Mouse (Mus musculus): ENCODE measurements around the gene Myo1g.

The Myo1g gene

DNA sequence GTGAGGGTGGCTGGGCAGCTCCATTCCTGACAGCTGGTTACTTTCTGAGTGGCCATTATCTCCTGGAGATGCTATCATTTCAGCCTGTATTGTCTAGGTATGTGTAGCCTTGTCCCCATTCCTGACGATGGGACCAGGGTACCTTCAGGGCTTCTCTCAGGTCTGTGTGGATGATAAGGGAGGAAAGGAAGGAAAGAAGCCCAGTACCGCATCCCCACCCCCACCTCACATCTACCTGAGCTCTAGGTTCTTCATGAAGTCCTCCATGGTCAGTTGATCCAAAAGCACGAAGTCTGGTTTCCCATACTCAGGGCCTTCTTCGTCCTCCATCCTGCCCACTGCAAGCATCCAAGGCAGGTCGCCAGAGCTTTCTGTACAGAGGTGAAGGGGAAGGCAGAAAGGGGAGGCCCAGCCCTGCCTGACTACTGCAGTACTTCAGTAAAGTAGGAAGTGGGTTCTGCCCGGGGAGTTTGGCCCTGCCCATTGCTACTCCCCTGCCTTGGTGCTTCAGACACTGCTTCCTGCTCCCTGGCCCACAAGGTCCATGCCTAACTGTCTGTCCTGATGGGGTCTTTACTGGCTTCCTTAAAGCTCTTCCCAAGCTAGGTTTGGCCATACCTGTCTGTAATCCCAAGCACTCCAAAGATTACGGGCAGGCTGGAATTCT lies at the start of gene Myo1g:
Gene Myo1g (minus strand): TSS at position 459 of the 667 bp plus-strand sequence.
- peak; percentile 14 for DNase-seq (ENCODE audit: low read depth, low spot score)

GRCm38 (mm10) chr11:6569410-6569777 lies 48.6 kb upstream of the Myo1g start:
- no peak for DNase-seq (ENCODE audit: low read depth, low spot score)

DNA sequence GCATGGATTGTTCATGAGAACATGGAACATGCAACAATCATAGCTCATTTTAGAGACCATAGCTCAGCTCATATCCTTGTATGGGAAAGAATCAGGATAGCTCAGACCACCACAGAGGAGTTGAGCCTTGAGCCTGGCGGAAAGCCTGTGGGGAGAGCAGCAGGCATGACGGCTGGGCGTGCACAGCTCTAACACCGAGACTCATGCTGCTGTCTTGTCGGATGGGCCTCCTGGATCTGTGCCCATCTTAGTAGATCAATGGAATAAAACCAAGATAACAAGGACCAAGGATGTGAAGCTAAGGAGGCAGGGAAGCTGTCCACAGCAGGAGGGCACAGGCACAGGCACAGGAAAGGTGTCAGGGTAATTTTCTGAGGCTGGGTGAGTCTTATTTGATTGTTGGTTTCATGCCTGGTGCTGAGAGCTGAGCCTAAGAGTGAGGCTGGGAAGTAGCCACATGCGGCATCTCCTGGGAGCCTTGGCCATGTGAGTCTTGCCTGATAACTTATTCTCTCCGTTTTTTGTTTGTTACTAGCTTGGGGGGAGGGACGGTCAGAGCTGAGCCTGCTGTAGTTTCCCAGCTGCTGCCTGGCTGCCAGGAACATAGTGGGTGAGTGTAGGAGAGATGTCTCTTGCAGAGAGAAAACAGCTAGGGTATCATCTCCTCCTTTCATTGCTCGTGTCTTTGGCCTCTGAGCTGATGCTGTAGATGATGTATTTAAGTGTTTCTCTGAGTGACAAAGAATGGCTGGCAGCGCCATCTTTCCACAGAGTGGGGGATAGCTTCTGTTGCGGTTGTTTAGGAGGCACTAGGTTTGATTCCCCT lies 48.0 kb upstream of the Myo1g start:
- peak; percentile 81 for DNase-seq (ENCODE audit: low read depth, low spot score)

- DNase-seq (ENCODE audit: low read depth, low spot score) = peak; percentile 57
Measured at GRCm38 (mm10) chr11:6567951-6568350, 47.2 kb upstream of the Myo1g start.

DNA sequence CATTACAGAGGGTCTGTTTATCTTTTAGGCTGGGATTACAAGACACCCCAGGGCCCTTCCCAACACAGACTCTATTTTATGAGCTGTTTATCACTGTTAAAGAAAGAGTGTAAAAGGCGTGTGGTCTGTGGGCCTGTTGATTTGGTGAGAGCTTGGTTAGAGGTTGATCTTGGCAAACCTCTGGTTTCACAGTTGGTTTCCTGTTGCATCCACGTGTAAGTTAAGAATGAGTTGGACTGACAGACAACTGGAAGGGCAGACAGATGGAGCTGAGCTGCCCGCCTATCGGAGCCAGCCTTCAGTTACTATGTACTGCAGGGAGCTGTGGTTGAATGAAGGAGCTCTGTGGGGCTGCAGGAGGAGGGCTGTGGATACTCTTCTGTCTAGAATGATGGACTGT lies 45.7 kb upstream of the Myo1g start:
- no peak for DNase-seq (ENCODE audit: low read depth, low spot score)

DNA sequence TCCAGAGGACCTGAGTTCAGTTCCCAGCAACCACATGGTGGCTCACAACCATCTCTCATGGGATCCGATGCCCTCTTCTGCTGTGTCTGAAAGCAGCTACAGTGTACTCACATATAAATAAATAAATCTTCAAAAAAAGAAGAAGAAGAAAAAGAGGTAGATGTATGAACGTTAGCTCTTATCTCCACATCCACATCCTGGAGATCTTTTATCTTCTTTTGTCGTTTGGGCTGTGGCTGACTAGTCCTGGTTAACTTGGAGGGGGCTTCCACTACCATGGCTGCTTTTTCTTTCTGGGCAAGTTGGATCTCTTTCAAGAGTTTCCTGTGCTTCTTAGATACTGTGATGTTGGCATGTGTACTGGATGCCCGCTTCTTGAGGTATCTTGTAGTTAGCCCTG lies 42.4 kb upstream of the Myo1g start:
- no peak for DNase-seq (ENCODE audit: low read depth, low spot score)

GRCm38 (mm10) chr11:6562359-6562758 lies 41.6 kb upstream of the Myo1g start:
- no peak for DNase-seq (ENCODE audit: low read depth, low spot score)

DNA sequence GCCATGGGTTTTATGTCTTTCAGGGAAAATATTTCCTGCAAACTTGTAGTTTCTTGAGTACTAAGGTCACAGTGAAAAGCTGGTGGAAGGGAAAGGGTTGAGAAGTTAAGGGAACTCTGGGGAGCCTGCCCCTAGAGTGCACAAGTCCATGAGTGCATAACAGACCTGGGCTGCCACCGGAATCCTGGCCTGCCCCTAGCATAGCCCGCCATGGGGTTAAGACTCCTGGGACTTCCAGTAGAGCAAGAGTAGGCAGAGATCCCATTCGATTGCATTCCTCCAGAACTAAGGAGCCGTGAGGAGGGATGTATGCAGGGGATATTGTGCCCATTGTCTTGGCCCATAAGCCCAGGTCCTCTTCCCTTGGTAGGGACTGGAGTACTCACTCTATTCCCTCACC lies 40.7 kb upstream of the Myo1g start:
- no peak for DNase-seq (ENCODE audit: low read depth, low spot score)

DNA sequence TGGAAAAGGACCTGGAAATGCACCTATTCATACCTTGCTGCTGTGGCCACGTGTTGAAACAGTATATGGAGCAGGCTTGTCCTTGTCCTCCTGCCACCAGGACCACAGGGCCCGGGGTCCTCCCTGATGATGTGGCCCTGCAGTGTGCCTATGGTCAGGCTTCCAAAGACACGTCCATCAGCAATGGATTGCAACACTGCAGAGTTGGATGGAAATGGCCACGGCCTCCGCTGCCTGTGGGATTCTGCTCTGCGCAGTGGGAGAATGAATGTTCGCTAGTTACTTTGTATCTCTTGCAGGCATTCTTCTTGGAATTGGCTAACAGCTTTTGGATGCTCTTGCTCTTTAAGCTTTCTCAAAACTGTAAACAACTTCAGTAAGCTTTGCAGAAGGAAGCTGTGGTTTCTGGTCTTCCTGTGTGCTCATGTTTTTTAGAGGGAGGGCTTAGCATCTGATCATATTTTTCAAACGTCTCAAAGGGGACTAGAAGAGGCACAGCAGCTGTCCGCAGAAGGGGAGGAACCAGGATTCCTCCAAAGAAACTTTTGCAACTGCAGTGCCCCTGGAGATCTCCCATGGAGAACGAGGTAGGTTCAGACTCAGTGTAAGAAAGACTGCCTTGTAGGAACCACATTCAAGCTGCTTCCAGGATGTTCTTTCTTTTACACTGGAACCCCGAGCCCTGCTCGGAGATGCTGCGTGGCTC lies 40.0 kb upstream of the Myo1g start:
- no peak for DNase-seq (ENCODE audit: low read depth, low spot score)

GRCm38 (mm10) chr11:6559996-6560395 lies 39.2 kb upstream of the Myo1g start:
- no peak for DNase-seq (ENCODE audit: low read depth, low spot score)

DNA sequence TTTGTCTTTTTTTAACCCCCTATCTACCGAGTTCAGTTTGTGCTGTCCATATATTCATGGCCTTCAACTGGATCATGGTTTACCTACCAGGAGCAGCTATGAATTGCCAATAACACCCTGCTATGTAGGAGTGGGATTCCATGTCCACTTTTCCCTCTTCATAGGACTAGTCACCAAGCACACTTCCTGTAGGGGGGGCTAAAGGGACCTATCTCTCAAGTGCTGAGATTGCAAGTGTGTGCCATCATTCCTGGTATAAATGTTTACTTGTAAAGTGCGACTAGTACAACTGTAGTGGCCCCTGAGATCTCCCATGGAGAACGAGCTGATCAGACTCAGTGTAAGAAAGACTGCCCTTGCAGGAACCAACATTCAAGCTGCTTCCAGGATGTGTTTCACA lies 37.5 kb upstream of the Myo1g start:
- DNase-seq (ENCODE audit: low read depth, low spot score) = peak; percentile 27

DNA sequence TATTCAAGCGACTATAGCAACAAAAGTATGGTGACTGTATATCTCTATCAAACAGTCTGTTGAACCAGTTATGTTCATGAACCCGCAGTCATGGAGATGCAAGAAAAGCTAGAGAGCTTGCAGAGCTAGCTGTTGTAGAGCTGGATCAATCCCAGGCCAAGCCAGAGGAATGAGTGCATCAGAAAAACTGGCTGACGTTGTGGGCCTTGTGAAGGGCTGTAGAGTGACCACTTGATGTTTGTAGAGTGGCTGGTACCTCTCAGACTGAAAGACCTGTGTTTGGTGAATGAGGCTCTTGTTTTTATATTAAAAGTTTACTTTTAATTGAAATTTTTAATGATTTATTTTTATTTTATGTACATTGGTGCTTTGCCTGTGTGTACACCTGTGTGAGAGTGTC lies 29.4 kb upstream of the Myo1g start:
- DNase-seq (ENCODE audit: low read depth, low spot score) = no peak

DNA sequence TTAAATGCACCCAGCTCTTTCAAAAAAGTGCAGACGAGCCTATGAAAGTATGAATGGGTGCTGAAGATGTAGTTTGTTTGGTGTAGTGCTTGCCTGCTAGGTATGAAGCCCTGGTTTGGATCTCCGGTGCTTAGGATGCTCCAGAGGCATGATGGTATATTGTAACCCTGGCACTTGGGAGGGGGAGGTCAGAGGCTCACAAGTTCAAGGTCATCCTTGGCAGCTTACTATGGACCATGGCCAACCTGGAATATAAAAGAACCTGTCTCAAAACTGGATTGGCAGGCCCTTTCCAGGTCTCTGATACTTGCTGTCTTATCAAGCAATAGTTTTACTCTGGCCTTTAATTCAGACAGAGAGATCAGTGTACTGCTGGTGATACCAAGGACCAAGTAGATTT lies 29.0 kb upstream of the Myo1g start:
- DNase-seq (ENCODE audit: low read depth, low spot score) = no peak

DNA sequence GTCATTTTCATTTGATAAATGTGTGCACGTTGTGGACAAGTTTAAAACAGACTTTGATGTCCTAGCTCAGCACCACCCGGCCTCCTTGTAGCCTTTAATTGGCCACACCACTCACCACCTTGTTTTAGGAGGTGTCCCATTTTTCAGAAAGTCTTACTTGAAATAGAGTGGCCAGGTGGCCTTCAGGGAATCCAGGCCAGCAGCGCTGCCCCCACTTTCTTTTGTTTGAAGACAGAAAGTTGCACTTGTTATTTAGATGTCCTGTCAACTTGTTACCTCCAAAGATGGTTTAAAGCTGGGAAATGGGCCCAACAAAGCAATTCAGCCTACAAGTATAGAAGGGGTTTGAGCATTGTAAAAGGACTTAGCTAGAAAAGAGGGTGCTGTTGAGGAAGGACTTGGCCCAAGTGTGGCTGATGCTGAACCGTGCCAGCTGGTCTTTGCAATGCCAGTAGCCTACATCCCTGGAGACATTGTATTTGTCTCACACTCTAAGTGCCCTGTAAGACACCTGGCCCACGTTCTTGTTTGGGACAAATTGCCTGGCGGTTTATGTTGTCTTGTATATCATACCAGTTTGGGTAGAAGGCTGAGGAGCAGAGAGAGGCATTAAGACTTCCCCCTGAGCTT lies 27.0 kb upstream of the Myo1g start:
- DNase-seq (ENCODE audit: low read depth, low spot score) = no peak

DNA sequence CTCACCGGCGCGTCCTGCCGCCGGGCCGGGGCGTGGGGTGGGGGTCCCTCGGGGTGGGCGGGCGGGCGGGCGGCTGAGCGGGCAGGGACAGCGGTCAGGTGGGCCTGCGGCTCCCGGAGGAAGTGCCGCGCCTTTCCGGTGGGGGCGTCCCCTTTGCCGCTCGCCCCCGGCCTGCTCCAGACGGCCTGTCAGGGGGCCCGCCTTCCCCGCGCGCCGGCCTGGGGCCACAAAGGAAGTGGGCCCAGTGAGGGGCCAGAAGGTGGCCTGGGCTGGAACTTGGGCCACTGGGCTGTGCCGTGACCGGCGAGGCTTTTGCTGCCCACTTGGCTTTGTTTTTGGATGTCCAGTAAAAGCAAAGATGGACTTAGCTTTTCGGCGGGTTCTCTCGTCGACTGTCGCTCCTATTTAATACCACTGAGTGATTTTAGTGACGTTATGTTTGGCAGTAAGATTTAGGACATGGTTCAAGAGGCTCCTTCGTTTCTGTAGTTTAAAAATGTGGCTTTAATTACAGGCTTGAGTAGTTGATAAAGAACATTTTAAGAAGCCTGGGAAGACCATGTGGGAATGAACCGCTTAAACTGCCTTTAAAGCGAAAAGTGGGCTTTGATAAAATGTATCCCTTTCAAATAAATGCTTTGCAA lies 26.4 kb upstream of the Myo1g start:
- DNase-seq (ENCODE audit: low read depth, low spot score) = peak; percentile 27

DNA sequence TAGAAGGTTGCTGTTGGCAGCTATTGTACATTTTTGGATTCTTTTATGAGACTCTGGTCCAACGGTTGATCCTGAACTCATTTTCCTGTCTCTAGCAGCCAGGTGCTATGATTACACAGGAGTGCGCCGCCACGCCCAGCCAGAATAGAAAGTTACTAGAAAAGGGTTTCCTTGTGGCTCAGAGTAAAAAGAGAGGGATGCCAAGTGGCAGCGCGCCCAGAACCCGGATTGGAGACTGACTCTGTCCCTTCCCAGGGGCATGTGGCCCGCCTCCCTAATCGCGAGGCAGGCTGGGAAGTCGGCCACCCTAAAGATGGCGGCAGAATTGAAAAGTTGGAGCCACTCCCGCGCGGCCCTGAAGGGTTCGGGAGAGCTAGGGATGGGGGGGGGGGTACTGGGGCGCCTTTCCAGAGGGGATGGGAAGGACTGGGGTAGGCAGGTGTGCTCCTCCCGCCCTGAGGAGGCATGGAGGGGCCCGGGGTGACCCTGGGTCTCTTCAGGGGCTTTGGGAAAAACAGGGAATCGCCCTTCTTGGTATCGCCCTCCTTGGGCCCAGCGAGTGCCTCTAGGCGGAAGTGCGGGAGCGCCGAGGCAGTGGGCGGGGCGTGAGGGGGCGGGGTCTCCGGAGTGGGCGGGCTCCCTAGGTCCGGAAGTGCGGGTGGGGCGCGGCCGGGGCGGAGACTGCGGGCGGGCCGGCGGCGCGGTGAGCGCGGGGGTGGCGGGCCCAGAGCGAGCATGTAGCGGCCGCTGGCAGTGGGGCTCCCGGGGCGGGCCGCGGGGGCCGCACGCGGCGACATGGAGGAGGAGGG lies 25.6 kb upstream of the Myo1g start, which contains the start of gene Ccm2:
Gene Ccm2 (plus strand): TSS at position 683 of the 809 bp plus-strand sequence.
- DNase-seq (ENCODE audit: low read depth, low spot score) = peak; percentile 98

- no peak for DNase-seq (ENCODE audit: low read depth, low spot score)
Measured at GRCm38 (mm10) chr11:6545857-6546192, 25.1 kb upstream of the Myo1g start.

DNA sequence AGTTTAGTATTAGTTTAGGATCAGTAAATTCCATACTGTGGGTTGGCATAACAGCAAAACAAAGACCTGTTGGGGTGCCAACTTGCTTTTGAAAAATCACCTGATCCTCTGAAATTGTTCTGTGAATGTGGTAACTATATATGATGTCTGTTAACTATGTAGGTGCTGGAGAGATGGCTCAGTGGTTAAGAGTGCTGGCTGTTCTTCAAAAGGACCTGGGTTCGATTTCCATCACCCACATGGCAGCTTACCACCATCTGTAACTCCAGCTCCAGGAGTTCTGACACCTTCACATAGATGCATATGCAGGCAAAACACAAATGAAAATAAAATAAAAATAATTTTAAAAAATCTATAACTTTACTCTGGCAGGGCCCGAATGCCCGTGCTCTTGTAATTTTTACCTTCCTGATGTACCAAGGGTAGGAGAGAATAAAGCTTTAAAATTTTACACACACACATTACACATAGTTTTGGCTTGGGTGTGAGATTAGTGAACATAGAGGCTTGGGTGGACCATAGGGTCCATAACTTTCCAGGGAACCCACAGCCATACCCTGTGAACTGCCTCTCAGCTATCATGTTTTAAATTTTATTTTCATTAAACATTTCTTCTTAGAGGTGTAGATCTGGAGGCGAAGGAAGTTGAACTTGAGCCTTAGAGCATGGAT lies 24.6 kb upstream of the Myo1g start:
- DNase-seq (ENCODE audit: low read depth, low spot score) = no peak

- no peak for DNase-seq (ENCODE audit: low read depth, low spot score)
Measured at GRCm38 (mm10) chr11:6544683-6545082, 23.9 kb upstream of the Myo1g start.

GRCm38 (mm10) chr11:6530746-6531145 lies 10.0 kb upstream of the Myo1g start:
- no peak for DNase-seq (ENCODE audit: low read depth, low spot score)
